In the genomic region with DNA sequence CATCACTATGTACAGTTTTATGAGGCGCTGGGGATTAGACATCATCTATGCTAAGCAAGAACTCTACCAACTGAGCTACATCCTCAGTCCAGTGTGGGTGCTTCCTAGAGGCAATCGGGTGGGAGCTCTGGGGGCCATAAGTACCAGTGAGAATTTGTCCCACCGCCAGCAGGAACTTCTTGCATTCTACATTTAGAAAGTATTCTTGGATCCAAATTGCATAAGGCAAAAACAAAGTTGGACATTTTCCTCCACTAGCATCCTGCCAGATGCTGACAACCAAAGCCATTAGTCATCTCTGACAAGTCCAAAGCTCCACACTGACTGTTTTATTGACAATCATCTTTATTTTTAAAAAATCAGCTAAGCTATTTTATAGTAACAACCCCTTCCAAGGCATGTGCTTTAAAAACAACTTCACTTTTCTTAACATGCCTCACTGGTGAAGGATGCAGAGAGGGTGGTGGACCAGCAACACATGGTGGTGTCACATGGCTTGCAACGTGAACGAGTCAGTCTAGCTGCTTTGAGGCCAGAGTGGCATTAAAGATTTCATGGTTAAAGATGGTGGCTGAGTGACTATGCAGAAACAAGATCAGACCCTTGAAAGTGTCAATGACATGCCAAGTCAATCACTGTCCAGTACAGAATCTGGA, we compare ENCODE assay signal across 19 mouse cellular contexts. TPM values are rescaled to one million over a fixed set of nuclear protein-coding genes. Genes with fewer than 3 reads are reported as not detected.
DNase-seq lines count a peak whose midpoint lies in the region; ATAC-seq lines count a peak whose summit lies in the region.
"Had no signal": no experiment of that assay in that cellular context is flagged by ENCODE, and none has a peak within 500 bp of the region (broad histone marks: within the 10 kb centered on the region; RNA-seq: fewer than 3 reads in every experiment).

No protein-coding gene starts in this region.

- ATAC-seq in hindbrain, embryonic 16.5 days, result no peak

- no peaks in the 10 kb centered on the region for H3K27me3 ChIP-seq in midbrain, embryonic 10.5 days (ENCODE audit: low read depth, poor library complexity, severe bottlenecking)
- no peaks in the 10 kb centered on the region for H3K27me3 ChIP-seq in hindbrain, embryonic 16.5 days (replicated peaks; ENCODE audit: control insufficient read depth, insufficient read depth, low read length)
- H3K27me3 ChIP-seq: CH12.LX; forebrain, embryonic 12.5 days; liver, embryonic 15.5 days; neural tube, embryonic 12.5 days had no signal

- intact Hi-C loops in left cerebral cortex, postnatal 4 days (cut with DNase I), result no loop called here

- no peaks in the 10 kb centered on the region for H3K36me3 ChIP-seq in midbrain, embryonic 10.5 days
- no peaks in the 10 kb centered on the region for H3K36me3 ChIP-seq in hindbrain, embryonic 16.5 days (ENCODE audit: control insufficient read depth, insufficient read depth, low read length)
- H3K36me3 ChIP-seq: forebrain, embryonic 12.5 days; hindbrain, embryonic 10.5 days; liver, embryonic 15.5 days; neural tube, embryonic 12.5 days had no signal

- H3K4me1 ChIP-seq in midbrain, embryonic 10.5 days, result no peaks in the 10 kb centered on the region
- H3K4me1 ChIP-seq in hindbrain, embryonic 16.5 days (ENCODE audit: control insufficient read depth, insufficient read depth, low read depth, low read length), result no peaks in the 10 kb centered on the region
- H3K4me1 ChIP-seq: forebrain, embryonic 12.5 days; hindbrain, embryonic 10.5 days; liver, embryonic 15.5 days; neural tube, embryonic 12.5 days had no signal

- H3K4me3 ChIP-seq in midbrain, embryonic 10.5 days, result no peak overlapping the region
- H3K4me3 ChIP-seq in hindbrain, embryonic 16.5 days (ENCODE audit: low read length), result no peak overlapping the region
- H3K4me3 ChIP-seq: forebrain, embryonic 12.5 days; hindbrain, embryonic 10.5 days; liver, embryonic 15.5 days; neural tube, embryonic 12.5 days had no signal

- no peaks in the 10 kb centered on the region for H3K9me3 ChIP-seq in midbrain, embryonic 10.5 days (replicated peaks)
- H3K9me3 ChIP-seq in hindbrain, embryonic 16.5 days (ENCODE audit: control insufficient read depth, low read length), result no peaks in the 10 kb centered on the region
- H3K9me3 ChIP-seq: forebrain, embryonic 12.5 days; hindbrain, embryonic 10.5 days; liver, embryonic 15.5 days; neural tube, embryonic 12.5 days had no signal

- 92% methylated on average over 5 of the region's 5 CpGs for WGBS in midbrain, embryonic 10.5 days
- 85% methylated on average over 5 of the region's 5 CpGs for WGBS in hindbrain, embryonic 16.5 days

- no peak overlapping the region for H3K9ac ChIP-seq in hindbrain, embryonic 16.5 days (ENCODE audit: low read depth, low read length)
- H3K9ac ChIP-seq: forebrain, embryonic 12.5 days; liver, embryonic 15.5 days; neural tube, embryonic 12.5 days had no signal

- H3K4me2 ChIP-seq in hindbrain, embryonic 16.5 days (ENCODE audit: low read length), result no peak overlapping the region
- H3K4me2 ChIP-seq: forebrain, embryonic 12.5 days; liver, embryonic 15.5 days; neural tube, embryonic 12.5 days had no signal

- H3K27ac ChIP-seq in midbrain, embryonic 10.5 days (replicated peaks), result no peak overlapping the region
- H3K27ac ChIP-seq in hindbrain, embryonic 16.5 days (ENCODE audit: low read depth, low read length), result no peak overlapping the region
- H3K27ac ChIP-seq: forebrain, embryonic 12.5 days; hindbrain, embryonic 10.5 days; liver, embryonic 15.5 days; neural tube, embryonic 12.5 days had no signal

- peak; percentile 27 to 57 for DNase-seq in left cerebral cortex, adult 9 months (ENCODE audit: low spot score in 2 of 2)
- no peak for DNase-seq in left cerebral cortex, postnatal 4 days
- peak; percentile 87 for DNase-seq in NIH3T3 (ENCODE audit: low read depth)
- peak; percentile 29 to 64 for DNase-seq in frontal cortex, postnatal 36 days (ENCODE audit: low spot score in 2 of 2)
- peak; percentile 34 for DNase-seq in skeletal muscle tissue, adult 2 months (ENCODE audit: low read depth, low spot score)
- DNase-seq in midbrain, embryonic 10.5 days (ENCODE audit: low spot score), result no peak
- DNase-seq: adrenal gland, postnatal 25 days; cerebellum, adult 9-10 months; kidney, adult 8-10 months; kidney, postnatal 36 days; lung, postnatal 14 days; thymus, adult 18-20 months had no signal

RNA-seq across cellular contexts. Expression of gene Creg2, which starts 25.1 kb away (rescaled TPM):
- total RNA-seq in left cerebral cortex, postnatal 4 days (2021), result 10 to 100 TPM; 20.7 to 21.2 TPM
- polyA plus RNA-seq in midbrain, embryonic 10.5 days (2016; fragmentation: Nextera tagmentation; extraction: Ambion mirVana), result 0.57 and 0.76 TPM in 2 replicates
- polyA plus RNA-seq in hindbrain, embryonic 16.5 days (2015; fragmentation: Nextera tagmentation; extraction: Ambion mirVana), result 9.4 and 12.5 TPM in 2 replicates
- total RNA-seq: CH12.LX; megakaryocyte-erythroid progenitor cell, adult 5-6 weeks had no signal
- polyA plus RNA-seq: liver, embryonic 15.5 days had no signal

RNA-seq across cellular contexts. Expression of gene Rfx8, which starts 44.4 kb away (rescaled TPM):
- under 1 TPM; 0.28 to 0.76 TPM for total RNA-seq in left cerebral cortex, postnatal 4 days (2021)
- 0.20 and 0.39 TPM in 2 replicates for polyA plus RNA-seq in midbrain, embryonic 10.5 days (2016; fragmentation: Nextera tagmentation; extraction: Ambion mirVana)
- 0.23 and 0.30 TPM in 2 replicates for polyA plus RNA-seq in hindbrain, embryonic 16.5 days (2015; fragmentation: Nextera tagmentation; extraction: Ambion mirVana)
- total RNA-seq: CH12.LX; megakaryocyte-erythroid progenitor cell, adult 5-6 weeks had no signal
- polyA plus RNA-seq: forebrain, embryonic 12.5 days; neural tube, embryonic 12.5 days had no signal

Comparison
In these comparisons a context has a peak if more than half of its experiments do, and no peak if none do; other contexts are left out.
1. DNase-seq: peak in left cerebral cortex, adult 9 months (2 of 2), NIH3T3 (single experiment), frontal cortex, postnatal 36 days (2 of 2) and skeletal muscle tissue, adult 2 months (single experiment); none in left cerebral cortex, postnatal 4 days (single experiment) and midbrain, embryonic 10.5 days (single experiment).